Mouse (Mus musculus) bone marrow, adult 2 months (tissue): ENCODE results near the gene Alox12e.

Experiments used
- CTCF ChIP-seq: fragments of 200-500 bp; IDR thresholded peaks from 2 replicates; pipeline ENCODE4 v1.5.1; 2011; ENCODE audit warnings: low read length, control low read depth; ENCODE audit not compliant: control insufficient read depth, insufficient read depth
- POLR2A ChIP-seq: fragments of 200-500 bp; IDR thresholded peaks from 2 replicates; pipeline ENCODE4 v1.6.1; 2011; ENCODE audit warnings: low read depth, mild to moderate bottlenecking, control low read depth, low read length, borderline replicate concordance; ENCODE audit not compliant: control insufficient read depth

DNA sequence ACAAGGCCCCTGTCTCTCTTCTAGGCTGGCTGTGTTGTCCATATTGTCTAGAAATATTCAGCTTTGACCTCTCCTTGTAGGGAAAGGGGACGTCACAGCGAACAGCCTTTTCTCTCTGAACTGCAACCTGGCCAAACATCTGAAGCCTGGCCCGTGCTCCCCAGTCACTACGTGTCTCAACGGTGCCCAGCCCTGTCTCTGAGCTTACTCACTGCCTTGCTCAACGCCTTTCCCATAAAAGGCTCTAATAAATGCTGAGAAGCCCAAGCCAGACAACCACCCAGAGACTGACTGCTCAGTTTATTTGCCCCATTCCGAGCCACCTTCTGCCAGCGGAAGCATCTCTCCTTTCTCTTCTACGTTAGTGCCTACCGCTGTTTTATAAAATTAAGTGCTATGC is 34.3 kb downstream of the Alox12e start:
- no peak for TF ChIP-seq CTCF
- no peak for TF ChIP-seq POLR2A
